Mouse (Mus musculus): ENCODE results near the gene Eef1a1. TPM values are rescaled to one million over a fixed set of nuclear protein-coding genes. Genes with fewer than 3 reads are reported as not detected.
"Not testable (repeated sequence)": the region's sequence is repeated elsewhere in the genome, so short reads cannot be mapped to it uniquely, and the experiment has no call there.

The Eef1a1 gene
- polyA plus RNA-seq, 1 experiment from 2014 or later, result 3,838 TPM

DNA sequence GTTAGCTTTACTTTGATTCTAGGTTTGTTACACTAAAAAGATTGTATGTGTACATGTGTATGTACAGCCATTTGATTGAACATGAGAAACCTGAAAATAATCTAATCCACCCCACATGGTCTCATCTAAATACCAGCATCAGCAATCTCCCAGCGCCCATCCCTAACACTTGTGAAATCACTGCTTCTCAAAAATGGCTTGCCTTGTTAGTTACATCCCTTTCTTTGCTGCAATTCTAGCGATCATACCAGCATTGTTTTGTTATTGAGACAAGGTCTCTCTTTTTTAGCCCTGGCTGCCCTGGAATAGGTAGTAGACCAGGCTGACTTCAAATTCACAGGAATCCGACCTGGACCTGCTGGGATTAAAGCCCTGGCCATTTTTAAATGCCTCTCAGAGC, 6.6 kb downstream of the Eef1a1 start:
- ATAC-seq (replicated peaks; ENCODE audit: insufficient number of reproducible peaks, low FRiP score, low TSS enrichment), result no peak
- 19% methylated on average over 3 of the region's 3 CpGs for WGBS (ENCODE audit: insufficient replicate concordance)

DNA sequence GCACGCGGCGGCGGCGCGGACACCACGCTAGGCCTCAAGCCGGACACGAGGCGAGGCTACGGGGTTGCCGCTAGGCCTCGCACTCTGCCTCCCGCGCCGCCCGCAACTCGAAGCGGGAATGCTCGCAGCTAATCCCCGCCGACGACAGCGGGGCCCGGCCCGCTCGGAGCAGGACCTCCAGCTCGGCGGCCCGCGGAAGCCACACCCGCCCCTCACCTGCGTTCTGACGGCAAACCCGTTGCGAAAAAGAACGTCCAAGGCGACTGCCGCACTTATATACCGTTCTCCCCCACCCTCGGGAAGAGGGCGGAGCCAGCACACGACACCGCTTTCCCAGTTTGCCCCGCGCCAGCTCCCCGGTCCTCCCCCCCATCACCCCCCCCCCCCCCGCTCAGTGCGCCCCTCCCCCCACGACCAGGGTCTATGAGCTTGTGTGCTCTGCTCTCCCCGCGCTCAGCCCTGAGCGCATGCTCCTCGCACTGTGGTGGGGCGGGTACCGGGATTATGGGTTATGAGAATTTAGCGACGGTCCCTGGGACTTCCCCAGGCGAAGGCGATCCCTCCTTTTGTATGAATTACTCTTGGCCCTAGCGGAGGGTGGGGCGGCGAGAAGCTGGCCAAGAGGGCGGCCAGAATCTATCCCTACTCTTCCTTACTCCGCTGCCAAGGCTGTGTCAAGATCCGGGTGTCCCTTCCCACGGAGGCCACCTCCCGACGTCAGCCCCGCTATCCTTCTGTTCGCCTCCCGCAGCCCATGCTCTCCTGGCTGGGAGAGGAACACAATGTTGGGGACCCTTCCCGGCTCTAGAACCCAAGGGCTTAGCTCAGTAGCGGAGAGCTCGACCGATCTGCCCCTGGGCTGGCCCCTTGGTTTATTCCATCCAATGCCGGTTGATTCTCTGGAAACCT, 7.3 kb downstream of the Eef1a1 start:
- peak; percentile 97 for ATAC-seq (replicated peaks; ENCODE audit: insufficient number of reproducible peaks, low FRiP score, low TSS enrichment)

More for the DNA sequence above, 6.6 kb downstream of the Eef1a1 start:
- Histone ChIP-seq H3K4me2 (peak overlapping the region; percentile 80), H3K9ac (ENCODE audit: low read depth, low read length) (peak overlapping the region; percentile 100), H3K9me3 (replicated peaks; ENCODE audit: control insufficient read depth, low read length) (no peaks in the 10 kb centered on the region), H3K4me3 (ENCODE audit: low read depth, low read length) (peak overlapping the region; percentile 99), H3K27ac (ENCODE audit: low read depth, low read length) (peak overlapping the region; percentile 96), H3K4me1 (ENCODE audit: control insufficient read depth, insufficient read depth, low read length) (peaks cover 6% of the 10 kb centered on the region), H3K27me3 (ENCODE audit: control insufficient read depth, insufficient read depth, low read length) (no peaks in the 10 kb centered on the region), H3K36me3 (ENCODE audit: control insufficient read depth, insufficient read depth, low read length) (peaks cover 18% of the 10 kb centered on the region)

DNA sequence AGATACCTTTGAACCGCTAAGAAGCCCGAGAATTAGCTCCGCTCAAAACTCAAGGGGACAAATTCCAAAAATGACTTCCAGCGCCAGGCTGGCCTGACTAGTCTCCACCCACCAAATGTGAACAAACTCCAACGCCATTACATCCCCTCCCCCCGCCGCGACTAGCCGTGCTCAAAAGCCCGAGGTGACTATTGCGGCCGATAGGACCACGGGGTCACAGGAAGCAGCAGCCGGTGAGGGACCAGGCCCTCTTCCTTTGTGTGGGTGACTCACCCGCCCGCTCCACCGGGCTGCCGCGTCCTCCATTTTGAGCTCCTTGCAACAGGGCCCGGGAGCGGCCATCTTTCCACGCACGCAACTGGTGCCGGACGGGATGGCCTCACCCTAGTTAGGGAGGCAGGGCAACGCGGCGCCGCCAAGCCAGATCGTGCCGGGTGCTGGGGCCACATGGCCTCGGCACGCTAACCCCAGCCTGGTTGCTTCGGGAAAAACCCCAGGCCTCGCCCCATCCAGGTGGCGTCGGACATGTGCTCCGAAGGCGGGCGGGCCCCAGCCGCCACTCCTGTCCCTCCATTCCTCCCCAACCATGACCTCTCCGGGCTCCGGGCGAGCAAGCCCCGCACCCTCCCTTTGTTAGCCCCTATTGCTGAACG, 8.1 kb downstream of the Eef1a1 start:
- WGBS (ENCODE audit: insufficient replicate concordance), result under 1% methylated on average over 46 of the region's 46 CpGs
- H3K27me3 ChIP-seq (ENCODE audit: control insufficient read depth, insufficient read depth, low read length), result no peaks in the 10 kb centered on the region
- peaks cover 28% of the 10 kb centered on the region for H3K36me3 ChIP-seq (ENCODE audit: control insufficient read depth, insufficient read depth, low read length)
- H3K9ac ChIP-seq (ENCODE audit: low read depth, low read length), result peak overlapping the region; percentile 100
- H3K4me2 ChIP-seq, result peak overlapping the region; percentile 80
- no peaks in the 10 kb centered on the region for H3K9me3 ChIP-seq (replicated peaks; ENCODE audit: control insufficient read depth, low read length)
- peak; percentile 25 for ATAC-seq (replicated peaks; ENCODE audit: insufficient number of reproducible peaks, low FRiP score, low TSS enrichment)
- peaks cover 6% of the 10 kb centered on the region for H3K4me1 ChIP-seq (ENCODE audit: control insufficient read depth, insufficient read depth, low read length)
- H3K4me3 ChIP-seq (ENCODE audit: low read depth, low read length), result peak overlapping the region; percentile 99
- H3K27ac ChIP-seq (ENCODE audit: low read depth, low read length), result peak overlapping the region; percentile 100

More for the DNA sequence above, 7.3 kb downstream of the Eef1a1 start:
- Histone ChIP-seq H3K36me3 (ENCODE audit: control insufficient read depth, insufficient read depth, low read length) (peaks cover 23% of the 10 kb centered on the region), H3K27me3 (ENCODE audit: control insufficient read depth, insufficient read depth, low read length) (no peaks in the 10 kb centered on the region), H3K4me3 (ENCODE audit: low read depth, low read length) (peak overlapping the region; percentile 99), H3K4me1 (ENCODE audit: control insufficient read depth, insufficient read depth, low read length) (peaks cover 6% of the 10 kb centered on the region), H3K9me3 (replicated peaks; ENCODE audit: control insufficient read depth, low read length) (no peaks in the 10 kb centered on the region), H3K4me2 (peak overlapping the region; percentile 80), H3K9ac (ENCODE audit: low read depth, low read length) (peak overlapping the region; percentile 100), H3K27ac (ENCODE audit: low read depth, low read length) (peak overlapping the region; percentile 100)
- under 1% methylated on average over 73 of the region's 77 CpGs for WGBS (ENCODE audit: insufficient replicate concordance)

DNA sequence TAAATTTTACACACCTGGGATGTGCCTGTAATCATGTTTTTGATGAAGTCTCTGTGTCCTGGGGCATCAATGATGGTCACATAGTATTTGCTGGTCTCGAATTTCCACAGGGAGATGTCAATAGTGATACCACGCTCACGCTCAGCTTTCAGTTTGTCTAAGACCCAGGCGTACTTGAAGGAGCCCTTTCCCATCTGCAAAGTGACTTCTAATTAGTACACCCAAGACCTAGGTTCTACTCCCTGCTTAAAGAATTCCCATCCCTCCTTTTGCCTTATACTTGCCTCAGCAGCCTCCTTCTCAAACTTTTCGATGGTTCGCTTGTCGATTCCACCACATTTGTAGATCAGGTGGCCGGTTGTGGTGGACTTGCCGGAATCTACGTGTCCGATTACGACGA, 8.7 kb downstream of the Eef1a1 start:
- not testable (repeated sequence) for ATAC-seq (replicated peaks; ENCODE audit: insufficient number of reproducible peaks, low FRiP score, low TSS enrichment); H3K4me1 ChIP-seq (ENCODE audit: control insufficient read depth, insufficient read depth, low read length); H3K9me3 ChIP-seq (replicated peaks; ENCODE audit: control insufficient read depth, low read length); H3K27me3 ChIP-seq (ENCODE audit: control insufficient read depth, insufficient read depth, low read length)
- 0% methylated on average over 13 of the region's 13 CpGs for WGBS (ENCODE audit: insufficient replicate concordance)
- Histone ChIP-seq H3K36me3 (ENCODE audit: control insufficient read depth, insufficient read depth, low read length) (peaks cover 28% of the 10 kb centered on the region), H3K4me3 (ENCODE audit: low read depth, low read length) (peak overlapping the region; percentile 99), H3K4me2 (peak overlapping the region; percentile 80), H3K27ac (ENCODE audit: low read depth, low read length) (peak overlapping the region; percentile 100), H3K9ac (ENCODE audit: low read depth, low read length) (peak overlapping the region; percentile 100)

GRCm38 (mm10) chr9:78479308-78479707, 9.6 kb downstream of the Eef1a1 start:
- not testable (repeated sequence) for H3K27me3 ChIP-seq (ENCODE audit: control insufficient read depth, insufficient read depth, low read length); H3K9me3 ChIP-seq (replicated peaks; ENCODE audit: control insufficient read depth, low read length); ATAC-seq (replicated peaks; ENCODE audit: insufficient number of reproducible peaks, low FRiP score, low TSS enrichment); H3K4me1 ChIP-seq (ENCODE audit: control insufficient read depth, insufficient read depth, low read length)
- Histone ChIP-seq H3K9ac (ENCODE audit: low read depth, low read length) (peak overlapping the region; percentile 66; the same call in 1 of the 2 replicates), H3K36me3 (ENCODE audit: control insufficient read depth, insufficient read depth, low read length) (peaks cover 28% of the 10 kb centered on the region), H3K4me3 (ENCODE audit: low read depth, low read length) (peak overlapping the region; percentile 99), H3K4me2 (peak overlapping the region; percentile 80), H3K27ac (ENCODE audit: low read depth, low read length) (0 out of 2 replicates have a peak overlapping the region, but pooled peaks have one; percentile 29)
- 32% methylated on average over 8 of the region's 8 CpGs for WGBS (ENCODE audit: insufficient replicate concordance)

DNA sequence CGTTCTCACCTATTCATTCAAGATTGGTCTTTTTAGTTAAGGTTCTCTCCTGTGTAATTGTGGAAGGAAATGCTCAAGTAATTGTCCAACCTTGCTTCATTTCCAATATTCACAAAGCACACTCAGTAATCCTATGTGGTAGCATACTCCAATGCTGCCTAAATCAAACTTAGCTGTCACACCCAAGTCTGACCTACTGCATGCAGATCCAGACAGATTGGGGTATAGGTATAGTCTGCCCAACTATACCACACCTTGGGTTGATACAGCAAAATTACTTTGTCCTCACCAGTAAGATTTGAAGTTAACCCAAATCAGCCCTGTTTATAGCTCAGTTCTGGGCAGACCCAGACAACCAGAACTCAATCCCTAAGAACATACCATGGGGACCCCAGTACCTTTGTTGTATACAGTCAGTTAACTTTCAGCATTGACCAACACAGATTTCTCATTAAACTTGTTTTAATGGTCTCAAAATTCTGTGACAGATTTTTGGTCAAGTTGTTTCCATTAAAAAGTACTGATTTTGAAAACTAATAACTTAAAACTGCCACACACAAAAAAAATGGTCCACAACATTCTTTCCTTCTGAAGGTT, 10.8 kb downstream of the Eef1a1 start:
- H3K9ac ChIP-seq (ENCODE audit: low read depth, low read length); H3K27me3 ChIP-seq (ENCODE audit: control insufficient read depth, insufficient read depth, low read length); H3K9me3 ChIP-seq (replicated peaks; ENCODE audit: control insufficient read depth, low read length); H3K4me3 ChIP-seq (ENCODE audit: low read depth, low read length); H3K4me1 ChIP-seq (ENCODE audit: control insufficient read depth, insufficient read depth, low read length); ATAC-seq (replicated peaks; ENCODE audit: insufficient number of reproducible peaks, low FRiP score, low TSS enrichment): not testable (repeated sequence)
- H3K27ac ChIP-seq (ENCODE audit: low read depth, low read length), result 0 out of 2 replicates have a peak overlapping the region, but pooled peaks have one; percentile 25
- 70% methylated on average over 1 of the region's 1 CpGs for WGBS (ENCODE audit: insufficient replicate concordance)
- peaks cover 28% of the 10 kb centered on the region for H3K36me3 ChIP-seq (ENCODE audit: control insufficient read depth, insufficient read depth, low read length)
- H3K4me2 ChIP-seq, result 0 out of 2 replicates have a peak overlapping the region, but pooled peaks have one; percentile 6

GRCm38 (mm10) chr9:78477021-78477551, 11.9 kb downstream of the Eef1a1 start:
- H3K27ac ChIP-seq (ENCODE audit: low read depth, low read length), result peak overlapping the region; percentile 29; the same call in 1 of the 2 replicates

GRCm38 (mm10) chr9:78476531-78477020, 12.4 kb downstream of the Eef1a1 start:
- Histone ChIP-seq H3K27me3 (ENCODE audit: control insufficient read depth, insufficient read depth, low read length) (no peaks in the 10 kb centered on the region), H3K4me2 (no peak overlapping the region), H3K4me1 (ENCODE audit: control insufficient read depth, insufficient read depth, low read length) (no peaks in the 10 kb centered on the region), H3K27ac (ENCODE audit: low read depth, low read length) (peak overlapping the region; percentile 29; the same call in 1 of the 2 replicates), H3K9ac (ENCODE audit: low read depth, low read length) (no peak overlapping the region), H3K9me3 (replicated peaks; ENCODE audit: control insufficient read depth, low read length) (no peaks in the 10 kb centered on the region), H3K4me3 (ENCODE audit: low read depth, low read length) (no peak overlapping the region), H3K36me3 (ENCODE audit: control insufficient read depth, insufficient read depth, low read length) (peaks cover 28% of the 10 kb centered on the region)
- ATAC-seq (replicated peaks; ENCODE audit: insufficient number of reproducible peaks, low FRiP score, low TSS enrichment), result no peak
- 3% methylated on average over 1 of the region's 1 CpGs for WGBS (ENCODE audit: insufficient replicate concordance)

More at GRCm38 (mm10) chr9:78477021-78477551, 11.9 kb downstream of the Eef1a1 start:
- ATAC-seq (replicated peaks; ENCODE audit: insufficient number of reproducible peaks, low FRiP score, low TSS enrichment), result no peak
- H3K9me3 ChIP-seq (replicated peaks; ENCODE audit: control insufficient read depth, low read length), result no peaks in the 10 kb centered on the region
- H3K36me3 ChIP-seq (ENCODE audit: control insufficient read depth, insufficient read depth, low read length), result peaks cover 28% of the 10 kb centered on the region
- H3K4me2 ChIP-seq, result no peak overlapping the region
- H3K4me3 ChIP-seq (ENCODE audit: low read depth, low read length), result no peak overlapping the region
- 5% methylated on average over 5 of the region's 5 CpGs for WGBS (ENCODE audit: insufficient replicate concordance)
- no peak overlapping the region for H3K9ac ChIP-seq (ENCODE audit: low read depth, low read length)
- no peaks in the 10 kb centered on the region for H3K4me1 ChIP-seq (ENCODE audit: control insufficient read depth, insufficient read depth, low read length)
- no peaks in the 10 kb centered on the region for H3K27me3 ChIP-seq (ENCODE audit: control insufficient read depth, insufficient read depth, low read length)
